Mouse (Mus musculus): ENCODE measurements around the gene Ncor2.

Ncor2 gene

DNA sequence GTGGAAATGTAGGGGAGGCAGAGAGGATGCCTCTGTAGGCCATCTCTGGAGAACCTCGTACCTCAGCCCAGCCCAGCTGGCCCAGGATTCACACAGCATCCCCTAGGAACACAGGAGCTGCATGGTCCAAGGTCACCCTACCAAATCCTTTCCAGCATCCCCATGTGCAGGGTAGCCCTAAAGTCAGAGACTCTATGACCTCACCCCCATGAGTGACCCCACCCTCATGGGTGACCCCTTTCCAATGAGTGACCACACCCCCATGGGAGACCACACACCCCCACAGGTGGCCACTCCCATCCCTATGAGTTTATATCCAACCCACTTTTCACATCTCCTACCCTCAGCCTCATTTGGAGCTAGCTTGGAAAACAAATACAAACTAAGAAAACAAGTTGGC, 51.1 kb downstream of the Ncor2 start:
- no peak for DNase-seq (ENCODE audit: low read depth, low spot score)

DNA sequence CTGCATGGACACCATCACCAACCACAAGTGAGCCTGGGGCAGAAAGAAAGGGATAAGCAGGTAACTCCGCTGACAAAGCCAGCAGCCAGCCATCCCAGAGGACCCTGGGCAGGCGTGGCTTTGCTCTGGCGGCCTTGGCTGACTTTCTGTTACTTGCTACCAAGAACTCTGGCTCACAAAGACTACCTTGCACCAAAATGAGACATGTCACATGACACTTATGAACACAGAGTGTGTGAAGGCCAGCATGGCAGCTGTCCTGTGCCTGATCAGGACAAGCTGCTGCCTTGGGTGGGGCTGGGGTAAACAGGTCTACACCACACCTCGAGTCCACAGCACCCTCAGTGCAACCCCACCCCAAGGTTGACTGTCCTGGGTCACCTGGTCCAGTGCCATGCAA, 51.6 kb downstream of the Ncor2 start:
- DNase-seq (ENCODE audit: low read depth, low spot score): no peak

DNA sequence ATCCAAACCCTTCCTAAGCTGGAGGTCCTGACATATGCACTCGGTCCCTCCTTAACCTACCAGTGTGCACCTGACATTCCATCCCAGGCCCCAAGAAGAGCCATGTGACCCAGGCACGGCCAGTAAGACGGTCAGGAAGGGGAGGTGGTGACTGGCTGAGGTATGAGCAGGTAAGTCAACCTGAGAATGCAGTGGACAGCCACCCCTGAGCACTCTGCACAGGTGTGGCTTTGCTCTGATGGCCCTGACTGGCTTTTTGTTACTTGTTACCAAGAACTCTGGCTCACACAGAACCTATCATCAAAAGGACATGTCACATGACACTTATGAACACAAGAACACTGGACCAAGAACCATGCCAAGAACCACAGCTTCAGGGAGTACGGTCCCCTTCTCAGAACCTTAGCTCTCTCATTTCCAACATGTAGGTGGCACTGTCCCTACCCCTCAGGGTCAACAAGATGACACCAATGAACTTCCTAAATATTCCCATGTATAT, 53.0 kb downstream of the Ncor2 start:
- DNase-seq (ENCODE audit: low read depth, low spot score): no peak

DNA sequence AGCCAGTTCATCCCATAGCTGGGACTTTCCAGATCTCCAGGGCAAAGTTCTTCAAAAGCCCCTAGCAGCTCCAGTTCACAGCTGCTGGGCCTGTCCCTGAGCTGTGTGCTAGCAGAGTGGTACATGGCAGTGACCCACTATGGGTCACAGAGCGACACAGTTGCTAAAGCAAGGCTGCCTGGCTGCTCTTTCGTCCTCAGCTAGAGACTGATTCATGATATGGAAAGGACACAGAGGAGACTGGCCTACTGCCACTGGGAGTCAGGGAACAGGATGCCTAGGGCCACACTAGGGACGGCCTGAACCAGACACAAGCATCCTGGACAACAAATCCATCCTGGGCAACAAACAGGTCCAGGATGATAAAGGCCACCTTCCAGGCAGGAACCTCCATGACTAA, 53.8 kb downstream of the Ncor2 start:
- no peak for DNase-seq (ENCODE audit: low read depth, low spot score)

DNA sequence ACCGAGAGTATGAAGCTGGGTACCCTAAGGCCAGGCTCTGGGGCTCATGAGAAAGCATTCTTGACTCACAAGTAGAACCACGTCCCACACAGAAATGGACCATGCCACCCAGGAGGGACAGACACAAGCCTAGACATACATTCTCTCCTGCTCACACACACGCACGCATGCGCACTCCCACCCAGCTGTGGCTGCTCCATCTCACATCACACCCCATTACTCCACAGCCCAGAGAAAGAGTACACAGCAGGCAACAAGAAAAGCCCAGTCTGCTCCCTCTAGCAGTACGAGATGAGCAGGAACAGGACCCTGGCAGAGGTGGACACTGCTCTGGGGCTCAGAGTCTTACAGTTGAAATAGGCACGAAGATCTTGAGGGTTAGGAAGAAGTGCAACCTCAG, 55.0 kb downstream of the Ncor2 start:
- DNase-seq (ENCODE audit: low read depth, low spot score): no peak

DNA sequence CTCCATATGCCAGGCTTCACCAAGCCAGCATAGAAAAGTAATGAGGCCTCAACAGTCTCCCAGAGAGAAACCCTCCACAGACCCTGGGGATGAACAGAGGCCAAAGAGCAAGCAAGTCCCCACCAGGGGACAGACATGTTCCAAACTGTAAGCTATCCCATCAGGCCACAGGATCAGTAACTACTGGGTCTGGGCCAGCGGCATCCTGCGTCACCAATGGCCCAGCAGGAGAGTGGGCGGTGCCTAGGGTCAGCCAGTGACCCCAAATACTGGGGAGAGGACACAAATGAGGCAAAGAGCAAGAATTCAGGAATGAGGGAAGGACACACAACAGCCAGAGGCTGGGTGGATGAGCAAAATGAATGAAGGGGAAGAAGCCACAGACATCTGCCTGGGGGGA, 55.8 kb downstream of the Ncor2 start:
- no peak for DNase-seq (ENCODE audit: low read depth, low spot score)

DNA sequence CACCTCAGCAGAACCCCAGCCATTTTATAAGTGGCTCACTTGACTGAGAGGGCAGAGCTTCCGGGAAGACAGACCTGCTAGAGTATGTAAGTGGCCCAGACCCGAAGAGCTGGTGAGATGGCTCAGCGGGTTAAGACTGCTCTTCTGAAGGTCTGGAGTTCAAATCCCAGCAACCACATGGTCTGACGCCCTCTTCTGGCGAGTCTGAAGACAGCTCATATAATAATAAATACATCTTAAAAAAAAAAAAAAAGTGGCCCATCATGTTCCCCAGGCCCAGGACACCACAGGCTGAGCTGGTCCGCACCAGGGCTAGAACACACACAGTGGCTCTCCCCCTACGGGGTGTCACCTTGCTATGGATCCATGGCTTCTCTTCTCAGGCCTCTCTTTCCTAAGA, 56.5 kb downstream of the Ncor2 start:
- DNase-seq (ENCODE audit: low read depth, low spot score): no peak

DNA sequence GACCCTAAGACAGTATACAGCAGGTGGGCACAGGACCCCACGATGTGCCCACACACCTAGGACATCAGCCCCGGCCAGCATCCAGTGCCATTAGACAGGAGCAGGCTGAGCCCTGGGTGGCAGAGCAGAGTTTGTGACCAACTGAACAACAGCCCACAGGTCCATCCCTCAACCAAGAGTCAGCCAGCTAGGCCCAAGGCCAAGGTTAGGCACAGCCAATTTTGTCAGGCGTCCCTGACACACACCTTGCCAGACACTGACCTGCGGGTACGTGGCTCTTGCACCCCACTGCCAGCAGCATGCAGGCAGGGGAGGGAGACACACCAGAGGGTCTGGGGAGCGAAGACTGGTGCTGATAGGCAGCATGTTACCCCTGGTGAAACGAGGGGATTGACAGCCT, 57.0 kb downstream of the Ncor2 start:
- no peak for DNase-seq (ENCODE audit: low read depth, low spot score)

DNA sequence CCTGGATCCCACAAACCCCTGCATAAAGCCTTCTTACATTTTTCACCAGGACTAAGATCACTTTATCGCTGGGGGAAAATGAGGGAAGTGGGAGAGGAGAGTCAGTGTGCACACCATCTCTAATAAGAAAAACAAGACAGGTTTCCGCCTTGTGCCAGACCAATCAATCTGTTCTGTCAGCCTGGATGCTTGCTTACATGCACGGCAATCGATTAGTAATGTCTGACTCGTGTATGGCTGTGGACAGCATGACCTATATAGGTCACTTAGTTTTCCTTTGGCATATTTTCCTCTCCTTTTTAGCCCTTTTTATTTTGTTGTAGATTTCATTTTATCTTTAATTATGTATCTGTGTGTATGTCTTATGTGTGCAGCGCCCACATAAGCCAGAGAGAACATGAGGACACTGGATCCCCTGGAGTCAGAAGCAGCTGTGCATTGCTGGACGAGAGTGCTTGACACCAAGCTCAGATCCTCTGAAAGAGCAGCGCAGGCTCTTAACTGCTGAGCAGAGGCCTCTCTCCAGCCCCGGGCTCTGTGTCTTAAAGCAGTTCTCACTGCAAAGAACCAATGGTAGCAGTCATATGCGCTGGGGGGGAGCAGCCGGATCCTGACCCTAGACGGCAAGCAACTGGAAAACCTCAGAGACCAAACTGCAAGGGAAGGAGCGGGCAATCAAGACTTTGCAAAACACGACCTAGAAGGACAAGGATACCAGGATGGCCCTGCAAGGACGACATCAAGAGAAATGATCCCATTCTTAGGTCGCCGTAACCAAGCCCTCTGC, 58.3 kb downstream of the Ncor2 start:
- no peak for DNase-seq (ENCODE audit: low read depth, low spot score)

DNA sequence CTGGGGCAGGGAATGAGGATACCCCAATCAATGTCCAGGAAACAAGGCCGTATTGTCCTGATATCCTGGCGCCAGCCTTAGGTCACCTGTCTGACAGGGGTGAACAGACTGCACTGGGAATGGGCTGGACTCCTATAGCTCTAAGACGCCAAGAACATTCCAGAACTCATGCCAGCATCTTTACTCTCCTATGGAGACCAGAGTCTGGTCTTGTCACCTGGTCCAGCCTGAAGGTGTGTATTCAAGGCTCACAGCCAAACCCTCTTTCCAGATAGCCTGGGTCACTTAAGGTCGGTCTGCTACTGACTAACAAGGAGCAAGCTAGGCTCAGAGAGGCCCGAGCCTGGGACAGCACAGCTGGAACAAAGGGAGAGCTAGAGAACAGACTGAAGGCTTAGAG, 61.8 kb downstream of the Ncor2 start:
- no peak for DNase-seq (ENCODE audit: low read depth, low spot score)

DNA sequence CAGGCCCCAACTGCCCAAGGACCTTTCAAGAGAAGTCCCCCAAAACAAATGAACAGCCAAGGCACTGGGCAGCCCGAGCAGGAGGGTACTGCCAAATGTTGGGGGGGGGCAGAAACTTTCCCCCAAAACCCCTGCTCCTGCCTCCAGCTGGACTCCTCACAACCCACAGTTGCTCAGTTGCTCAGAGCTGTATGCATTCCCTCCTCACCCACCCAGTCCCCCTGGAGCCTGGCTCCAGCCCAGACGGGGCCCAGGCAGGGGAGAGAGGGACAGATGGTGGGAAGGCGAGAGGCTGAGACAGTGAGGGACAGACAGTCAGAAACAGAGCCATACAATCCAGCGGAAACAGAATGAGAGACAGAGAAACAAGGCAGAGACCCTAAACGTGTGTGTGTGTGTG, 66.0 kb downstream of the Ncor2 start:
- no peak for DNase-seq (ENCODE audit: low read depth, low spot score)

DNA sequence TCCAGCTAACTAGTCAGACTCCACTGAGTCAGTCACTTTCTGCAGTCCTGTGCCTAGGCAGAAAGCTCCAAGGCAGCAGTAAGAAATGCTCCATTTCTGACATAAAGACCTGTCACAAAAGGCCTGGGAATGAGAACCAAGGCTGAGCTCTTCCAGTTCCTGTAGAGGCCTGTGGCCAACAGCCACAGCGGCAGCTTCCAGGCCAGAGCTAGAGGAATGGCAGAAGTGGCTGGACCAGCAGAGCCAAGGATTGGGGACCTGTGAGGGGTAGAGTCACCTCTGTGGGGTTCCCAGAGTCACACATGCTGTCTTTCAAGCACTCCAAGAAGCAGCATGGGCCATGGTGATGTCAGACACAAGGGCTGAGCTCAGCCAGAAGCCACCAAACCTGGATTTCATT, 66.4 kb downstream of the Ncor2 start:
- DNase-seq (ENCODE audit: low read depth, low spot score): no peak

DNA sequence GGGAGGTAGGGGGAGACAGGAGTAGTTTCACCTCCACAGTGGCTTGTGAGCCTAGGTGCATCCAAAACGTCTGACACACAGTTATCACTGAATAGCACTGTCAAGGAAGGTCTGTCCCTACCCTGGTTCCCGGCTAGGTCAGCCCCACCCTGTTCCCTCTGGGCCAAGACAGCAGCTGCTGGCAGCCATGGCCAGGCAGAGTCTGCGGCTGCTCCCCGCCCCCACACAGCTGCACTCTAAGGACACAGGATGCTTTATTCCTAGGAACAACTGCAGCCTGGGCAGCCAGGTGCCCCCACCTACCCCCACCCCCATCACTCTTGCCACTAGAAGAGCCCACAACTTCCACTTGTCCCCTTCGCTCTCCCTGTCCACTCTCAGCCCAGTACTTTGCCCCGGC, 67.9 kb downstream of the Ncor2 start:
- DNase-seq (ENCODE audit: low read depth, low spot score): no peak

DNA sequence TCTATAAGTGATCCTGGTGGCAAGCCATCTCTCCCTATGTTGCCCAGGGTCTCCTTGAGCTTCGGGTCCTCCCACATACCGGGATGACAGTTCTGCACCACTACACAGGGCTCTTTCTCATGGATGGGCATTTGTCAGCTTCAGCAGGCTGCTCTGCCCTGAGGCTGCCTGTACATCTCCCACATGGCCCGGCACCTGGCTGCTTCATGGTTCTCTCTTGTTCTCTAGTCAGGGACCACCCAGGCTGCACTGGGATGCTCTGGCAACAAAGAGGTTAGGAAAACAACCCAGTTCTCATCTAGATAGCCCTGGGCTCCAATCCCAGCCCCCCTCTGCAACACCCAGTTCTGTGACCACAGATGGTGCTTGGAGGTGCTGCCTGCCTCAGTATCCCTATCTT, 68.3 kb downstream of the Ncor2 start:
- no peak for DNase-seq (ENCODE audit: low read depth, low spot score)

DNA sequence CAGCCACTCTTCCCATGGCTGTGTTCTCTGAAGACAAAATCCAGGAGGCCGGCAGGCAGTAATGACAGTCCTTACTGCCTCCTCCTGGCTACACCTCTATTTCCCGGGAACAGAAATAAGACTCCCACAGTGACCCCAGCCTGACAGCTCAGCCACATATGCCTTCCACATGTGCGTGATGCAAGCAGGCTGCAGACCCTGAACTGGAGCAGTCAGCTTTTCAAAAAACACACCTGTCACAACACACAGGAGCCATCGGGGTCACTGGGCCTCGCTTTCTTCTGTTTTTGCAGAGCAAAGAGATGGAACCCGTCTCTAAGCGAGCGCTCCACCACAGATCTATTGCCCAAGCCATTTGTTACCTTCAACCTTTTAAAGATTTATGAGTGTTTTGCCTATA, 68.8 kb downstream of the Ncor2 start:
- DNase-seq (ENCODE audit: low read depth, low spot score): no peak

DNA sequence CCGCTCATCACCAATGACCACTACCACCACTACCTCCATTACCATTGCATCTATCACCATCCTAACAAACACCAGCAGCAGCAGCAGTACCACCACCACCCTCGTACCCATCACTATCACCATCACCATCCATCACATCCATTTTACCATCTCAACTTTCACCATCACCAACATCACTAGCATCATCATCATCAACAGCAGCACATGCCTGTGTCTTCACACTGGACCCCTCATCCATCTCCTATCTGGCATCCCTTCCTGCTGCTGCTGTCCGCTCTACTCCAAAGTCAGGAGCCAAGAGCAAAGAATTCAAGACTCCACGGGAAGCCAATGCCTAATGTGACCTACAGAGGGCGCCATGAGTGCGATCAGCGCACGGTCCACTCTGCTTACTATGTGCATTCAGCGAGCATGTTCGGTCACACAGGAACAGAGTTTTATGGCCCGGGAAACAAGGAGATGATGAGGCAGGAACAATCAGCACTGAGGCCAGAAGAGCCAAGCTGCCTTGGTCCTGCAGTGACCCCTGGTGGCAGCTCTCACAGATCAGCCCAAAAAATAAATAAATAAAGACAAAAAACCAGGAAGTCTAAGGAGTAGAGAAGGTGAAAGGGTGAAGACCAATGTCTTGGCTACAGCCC, 71.9 kb downstream of the Ncor2 start:
- no peak for DNase-seq (ENCODE audit: low read depth, low spot score)

DNA sequence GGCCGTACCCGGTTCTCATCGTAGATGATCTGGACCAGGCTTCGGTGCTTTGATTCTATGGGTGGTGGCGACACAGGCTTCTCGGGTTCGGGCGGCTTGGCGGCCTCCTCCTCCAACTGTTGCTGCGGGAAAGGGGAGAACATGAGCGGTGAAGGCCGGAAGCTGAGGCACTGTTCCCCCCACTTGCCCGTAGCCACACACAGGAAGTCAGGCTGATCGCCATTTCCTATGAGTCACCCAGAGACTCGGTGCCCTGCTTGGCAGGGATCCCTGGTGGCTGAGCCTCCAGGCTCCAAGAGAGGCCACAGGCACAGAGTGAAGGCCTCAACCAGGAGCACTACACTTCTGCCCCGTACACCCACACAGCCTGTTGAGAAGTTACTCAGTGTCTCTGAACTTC, 72.8 kb downstream of the Ncor2 start:
- DNase-seq (ENCODE audit: low read depth, low spot score): no peak

DNA sequence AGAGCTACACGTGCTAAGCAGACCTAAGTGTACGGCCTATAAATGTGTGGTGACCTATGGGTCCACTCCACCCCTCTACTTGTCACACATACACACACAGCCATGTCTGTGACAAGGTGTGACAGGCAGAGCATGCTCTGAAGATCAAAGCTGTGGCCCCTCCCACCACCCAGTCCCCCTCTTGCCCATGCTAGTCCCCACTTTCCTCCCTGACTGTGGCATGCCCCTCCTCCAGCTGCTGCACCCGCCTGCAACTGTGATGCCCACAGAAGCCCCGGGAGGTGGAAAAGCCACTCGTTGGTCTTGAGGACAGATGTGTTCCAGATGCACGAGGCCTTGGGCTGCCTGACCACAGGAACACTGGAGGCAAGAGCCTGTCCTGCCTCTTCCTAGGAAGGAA, 74.2 kb downstream of the Ncor2 start:
- DNase-seq (ENCODE audit: low read depth, low spot score): no peak

DNA sequence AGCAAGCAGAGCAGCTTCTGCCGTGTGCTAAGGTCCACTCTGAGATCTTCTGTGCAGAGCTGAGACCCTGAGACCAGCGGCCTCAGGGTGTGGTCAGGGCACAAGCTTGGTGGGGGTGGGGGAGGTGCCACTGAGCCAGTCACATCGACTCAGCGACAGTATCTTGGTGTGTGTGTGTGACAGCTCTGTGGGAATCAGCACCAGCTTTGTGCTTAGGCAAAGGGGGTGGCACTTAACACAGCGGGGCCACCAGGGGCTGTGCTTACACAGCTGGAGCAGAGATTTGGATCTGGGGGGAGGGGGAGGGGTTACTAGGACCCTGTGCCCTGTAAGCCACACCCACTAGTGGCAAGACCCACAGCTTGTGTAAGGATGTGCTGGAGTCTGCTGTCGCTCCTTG, 75.6 kb downstream of the Ncor2 start:
- DNase-seq (ENCODE audit: low read depth, low spot score): no peak

DNA sequence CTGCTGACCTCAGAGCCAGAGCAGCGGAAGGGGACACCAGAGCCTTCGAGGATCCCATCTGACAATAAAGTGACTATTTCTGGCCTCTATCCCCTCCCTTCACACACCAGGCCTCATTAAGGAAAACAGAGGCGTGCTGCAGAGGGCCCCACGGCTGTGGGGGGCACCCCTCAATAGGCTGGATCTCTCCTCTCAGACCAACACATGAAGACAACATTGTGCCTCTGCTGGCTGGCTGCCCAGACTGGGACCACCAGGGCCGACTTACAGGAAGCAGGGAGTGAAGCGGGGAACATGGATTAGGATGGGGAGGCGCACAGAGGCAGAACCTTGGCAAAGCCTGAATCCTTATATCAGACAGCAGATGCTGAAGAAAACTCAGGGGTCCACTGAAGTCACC, 76.1 kb downstream of the Ncor2 start:
- DNase-seq (ENCODE audit: low read depth, low spot score): peak; percentile 56

DNA sequence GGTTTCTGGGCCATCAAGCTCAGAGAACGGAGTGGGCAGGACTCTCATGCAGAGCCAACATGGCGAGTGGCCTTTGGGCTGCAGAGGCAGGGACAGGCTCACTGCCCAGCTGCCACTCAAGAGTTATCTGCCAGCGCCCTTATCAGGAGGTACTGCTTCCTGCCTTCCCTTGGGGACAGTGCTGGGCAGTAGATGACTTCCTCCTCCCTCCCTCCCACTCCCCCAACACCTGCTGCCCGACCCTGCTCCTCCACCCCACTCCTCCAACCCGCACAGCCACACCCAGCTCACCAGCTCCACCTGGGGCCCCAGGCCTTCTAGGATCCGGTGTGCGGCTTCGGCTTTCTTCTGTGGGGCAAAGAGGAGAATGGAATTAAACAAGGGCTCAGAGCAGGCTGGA, 76.7 kb downstream of the Ncor2 start:
- DNase-seq (ENCODE audit: low read depth, low spot score): no peak

DNA sequence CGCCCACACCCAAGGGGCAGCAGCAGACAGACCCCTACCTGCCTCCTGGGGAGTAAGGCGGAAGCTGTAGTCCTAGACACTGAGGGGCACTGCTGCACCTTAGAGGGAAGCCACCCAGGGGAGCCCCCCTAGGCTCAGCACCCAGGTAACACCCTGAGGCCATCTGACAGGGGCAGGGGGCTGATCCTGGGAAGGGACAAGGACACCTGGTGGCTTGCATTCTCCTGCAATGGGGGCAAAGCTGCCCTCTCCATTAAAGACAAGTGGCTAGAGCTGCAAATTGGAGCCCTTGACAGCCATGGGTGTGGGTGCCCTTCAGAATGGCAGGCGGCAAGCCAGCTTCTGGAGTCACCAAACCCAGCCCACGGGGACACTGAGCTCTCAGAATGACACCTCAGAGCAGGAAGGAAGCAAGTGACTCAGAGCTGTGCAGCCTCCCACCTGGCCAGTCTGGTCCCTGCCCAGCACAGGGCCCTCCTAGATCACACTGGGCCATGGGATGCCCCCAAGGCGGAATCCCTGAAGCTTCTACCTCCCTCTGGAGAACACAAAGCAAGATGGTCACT, 79.2 kb downstream of the Ncor2 start:
- no peak for DNase-seq (ENCODE audit: low read depth, low spot score)

DNA sequence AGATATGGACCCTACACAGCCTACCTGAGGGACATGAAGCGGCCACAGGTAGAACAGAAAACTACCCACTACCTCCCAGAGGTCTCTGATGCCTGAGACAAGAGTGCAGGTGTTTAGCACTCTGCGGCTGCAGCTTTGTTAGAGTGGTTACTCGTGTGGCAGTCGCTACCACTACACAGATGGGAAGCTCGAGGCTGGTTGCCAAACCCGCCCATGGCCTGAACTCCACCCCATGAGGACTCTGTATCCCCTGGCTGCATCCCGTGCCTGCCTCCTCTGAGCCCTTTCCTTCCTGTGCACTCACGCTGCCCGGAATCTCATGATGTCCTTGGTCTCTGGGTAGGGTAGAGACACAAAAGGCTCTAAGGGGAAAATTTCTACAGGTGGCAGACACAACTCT, 80.3 kb downstream of the Ncor2 start:
- DNase-seq (ENCODE audit: low read depth, low spot score): no peak
